7 mouse cellular contexts compared by ENCODE assay signal in genomic region chr7:80059064-80059838, GRCm38 (mm10). TPM values are rescaled to one million over a fixed set of nuclear protein-coding genes. Genes with fewer than 3 reads are reported as not detected.
DNase-seq lines count a peak whose midpoint lies in the region; ATAC-seq and TF ChIP-seq lines count a peak whose summit lies in the region.

No protein-coding gene starts in this region.

- no peak for DNase-seq in liver, adult 2 months (ENCODE audit: extremely low read depth, low read depth, low spot score)
- no peak for DNase-seq in liver
- DNase-seq in embryonic facial prominence, embryonic 14.5 days (ENCODE audit: low spot score): no peak
- no peak for DNase-seq in yolk sac, embryonic 10.5 days (ENCODE audit: low spot score)
- no peak for DNase-seq in urinary bladder, adult 18-20 months (ENCODE audit: low spot score in 2 of 2)

- H3K27ac ChIP-seq in liver, adult 2 months (replicated peaks; ENCODE audit: insufficient read depth, low read depth, low read length): peak overlapping the region; percentile 95
- H3K27ac ChIP-seq in embryonic facial prominence, embryonic 14.5 days (replicated peaks; ENCODE audit: low read depth, low read length): peak overlapping the region; percentile 58
- peak overlapping the region; percentile 94 for H3K27ac ChIP-seq in intestine, embryonic 16.5 days (ENCODE audit: low read length)
- peak overlapping the region; percentile 16; the same call in 1 of the 2 replicates for H3K27ac ChIP-seq in olfactory bulb, adult 2 months (ENCODE audit: insufficient read depth, low read depth, low read length)

- peak overlapping the region; percentile 70 for H3K9ac ChIP-seq in liver, adult 2 months (ENCODE audit: low read depth, low read length)
- H3K9ac ChIP-seq in embryonic facial prominence, embryonic 14.5 days (ENCODE audit: low read depth, low read length): no peak overlapping the region
- no peak overlapping the region for H3K9ac ChIP-seq in intestine, embryonic 16.5 days (ENCODE audit: low read depth, low read length)

- no peak for TF ChIP-seq CTCF in liver, adult 2 months (IDR thresholded peaks at IDR 0.05; ENCODE audit: low read depth, low read length)
- no peak for TF ChIP-seq CTCF in olfactory bulb, adult 2 months (IDR thresholded peaks at IDR 0.05; ENCODE audit: insufficient read depth, low read depth, low read length)

- no peak overlapping the region for H3K4me3 ChIP-seq in liver, adult 2 months (ENCODE audit: insufficient read depth, low read depth, low read length)
- no peak overlapping the region for H3K4me3 ChIP-seq in embryonic facial prominence, embryonic 14.5 days (ENCODE audit: low read depth, low read length)
- H3K4me3 ChIP-seq in intestine, embryonic 16.5 days (ENCODE audit: low read length): no peak overlapping the region
- H3K4me3 ChIP-seq in olfactory bulb, adult 2 months (ENCODE audit: insufficient read depth, low read depth, low read length): no peak overlapping the region

- 57% methylated on average over 13 of the region's 13 CpGs for WGBS in liver, adult 2 months
- WGBS in embryonic facial prominence, embryonic 14.5 days: 47% methylated on average over 12 of the region's 13 CpGs
- 63% methylated on average over 13 of the region's 13 CpGs for WGBS in intestine, embryonic 16.5 days
- 68% methylated on average over 13 of the region's 13 CpGs for WGBS in olfactory bulb, adult 2 months

- H3K4me2 ChIP-seq in embryonic facial prominence, embryonic 14.5 days (ENCODE audit: low read depth, low read length): no peak overlapping the region
- no peak overlapping the region for H3K4me2 ChIP-seq in intestine, embryonic 16.5 days (ENCODE audit: low read depth, low read length)

- TF ChIP-seq POLR2A in liver, adult 2 months (IDR thresholded peaks at IDR 0.05; ENCODE audit: extremely low read depth, insufficient read depth, low read length): no peak
- TF ChIP-seq POLR2A in olfactory bulb, adult 2 months (IDR thresholded peaks at IDR 0.05; ENCODE audit: insufficient read depth, low read depth, low read length): no peak

- H3K9me3 ChIP-seq in embryonic facial prominence, embryonic 14.5 days (ENCODE audit: control insufficient read depth, low read length): no peaks in the 10 kb centered on the region
- no peaks in the 10 kb centered on the region for H3K9me3 ChIP-seq in intestine, embryonic 16.5 days (ENCODE audit: control insufficient read depth, low read length)

- H3K36me3 ChIP-seq in liver, adult 2 months (ENCODE audit: control insufficient read depth, insufficient read depth, low read length): no peaks in the 10 kb centered on the region
- H3K36me3 ChIP-seq in embryonic facial prominence, embryonic 14.5 days (ENCODE audit: control insufficient read depth, insufficient read depth, low read length): 0 out of 2 replicates have a peak, but pooled peaks cover 2% of the 10 kb centered on the region
- H3K36me3 ChIP-seq in intestine, embryonic 16.5 days (ENCODE audit: control insufficient read depth, insufficient read depth, low read length): no peaks in the 10 kb centered on the region

- peaks cover 38% of the 10 kb centered on the region for H3K4me1 ChIP-seq in liver, adult 2 months (ENCODE audit: control insufficient read depth, insufficient read depth, low read length)
- peaks cover 34% of the 10 kb centered on the region for H3K4me1 ChIP-seq in embryonic facial prominence, embryonic 14.5 days (ENCODE audit: control insufficient read depth, insufficient read depth, low read length)
- peaks cover 64% of the 10 kb centered on the region for H3K4me1 ChIP-seq in intestine, embryonic 16.5 days (ENCODE audit: control insufficient read depth, insufficient read depth, low read length)
- H3K4me1 ChIP-seq in olfactory bulb, adult 2 months (ENCODE audit: control insufficient read depth, insufficient read depth, low read length): peaks cover 68% of the 10 kb centered on the region

- peaks cover 37% of the 10 kb centered on the region for H3K79me2 ChIP-seq in liver, adult 2 months (ENCODE audit: control insufficient read depth, insufficient read depth, low read length)

- ATAC-seq in embryonic facial prominence, embryonic 14.5 days (ENCODE audit: low read depth): no peak
- no peak for ATAC-seq in intestine, embryonic 16.5 days

- no peaks in the 10 kb centered on the region for H3K27me3 ChIP-seq in liver, adult 2 months (ENCODE audit: control insufficient read depth, insufficient read depth, low read length)
- no peaks in the 10 kb centered on the region for H3K27me3 ChIP-seq in embryonic facial prominence, embryonic 14.5 days (replicated peaks; ENCODE audit: control insufficient read depth, insufficient read depth, low read length)
- H3K27me3 ChIP-seq in intestine, embryonic 16.5 days (replicated peaks; ENCODE audit: control insufficient read depth, insufficient read depth, low read length): no peaks in the 10 kb centered on the region

RNA-seq across cellular contexts. Expression of gene Zfp710, which starts 34.6 kb away (rescaled TPM):
- total RNA-seq in liver, adult 2 months (2014; rRNA removed): 5.4 and 5.6 TPM in 2 replicates
- 9.7 and 12.7 TPM in 2 replicates for polyA plus RNA-seq in liver, adult 2 months (2012; rRNA removed)
- polyA plus RNA-seq in embryonic facial prominence, embryonic 14.5 days (2014; fragmentation: Nextera tagmentation; extraction: Ambion mirVana): 14.2 and 14.3 TPM in 2 replicates
- 12.2 and 12.4 TPM in 2 replicates for polyA plus RNA-seq in intestine, embryonic 16.5 days (2015; fragmentation: Nextera tagmentation; extraction: Ambion mirVana)
- polyA plus RNA-seq in olfactory bulb, adult 2 months (2012; ENCODE audit: insufficient read depth, insufficient read length, low replicate concordance, missing spikeins): not detected in 2 replicates

RNA-seq across cellular contexts. Expression of gene Idh2, which starts 55.9 kb away (rescaled TPM):
- 177 and 195 TPM in 2 replicates for total RNA-seq in liver, adult 2 months (2014; rRNA removed)
- polyA plus RNA-seq in liver, adult 2 months (2012; rRNA removed): 163 and 164 TPM in 2 replicates
- 565 and 594 TPM in 2 replicates for polyA plus RNA-seq in embryonic facial prominence, embryonic 14.5 days (2014; fragmentation: Nextera tagmentation; extraction: Ambion mirVana)
- polyA plus RNA-seq in intestine, embryonic 16.5 days (2015; fragmentation: Nextera tagmentation; extraction: Ambion mirVana): 540 and 585 TPM in 2 replicates
- polyA plus RNA-seq in olfactory bulb, adult 2 months (2012; ENCODE audit: insufficient read depth, insufficient read length, low replicate concordance, missing spikeins): not detected in 2 replicates

Comparison
In these comparisons a context has a peak if more than half of its experiments do, and no peak if none do; other contexts are left out.
1. H3K27ac ChIP-seq: peak in every context shown above with its lines; median percentile 95 in liver, adult 2 months; 94 in intestine, embryonic 16.5 days; 58 in embryonic facial prominence, embryonic 14.5 days; 16 in olfactory bulb, adult 2 months.